Mouse (Mus musculus) limb, embryonic 13.5 days (tissue): ENCODE measurements around the gene Hap1. TPM values are rescaled to one million over a fixed set of nuclear protein-coding genes. Genes with fewer than 3 reads are reported as not detected.
"Not testable (repeated sequence)": the region's sequence is repeated elsewhere in the genome, so short reads cannot be mapped to it uniquely, and the experiment has no call there.

Source experiments
- ATAC-seq: fragments of 200-750 bp; cut with Nextera tagmentation; 2 replicates; pipeline ENCODE4 v1.8.0; 2017; ENCODE audit warnings: low read depth, moderate number of reproducible peaks, moderate TSS enrichment; ENCODE audit not compliant: low FRiP score
- H3K27ac ChIP-seq: fragments of 300-500 bp; sonication (generic); 2 replicates; pipeline ENCODE4 v1.5.1; 2015; ENCODE audit warnings: inconsistent platforms, mild to moderate bottlenecking, moderate library complexity
- H3K27me3 ChIP-seq: fragments of 300-500 bp; sonication (generic); 2 replicates; pipeline ENCODE4 v1.6.1; 2015; ENCODE audit warnings: mild to moderate bottlenecking, inconsistent platforms
- H3K36me3 ChIP-seq: fragments of 300-500 bp; sonication (generic); 2 replicates; pipeline ENCODE4 v1.6.1; 2015; ENCODE audit warnings: inconsistent platforms, mild to moderate bottlenecking, moderate library complexity
- H3K4me1 ChIP-seq: fragments of 300-500 bp; sonication (generic); 2 replicates; pipeline ENCODE4 v1.6.1; 2015; ENCODE audit warnings: inconsistent platforms
- H3K4me2 ChIP-seq: fragments of 300-500 bp; sonication (generic); replicated peaks from 2 replicates; pipeline ENCODE4 v1.6.1; 2015; ENCODE audit warnings: inconsistent platforms, mild to moderate bottlenecking, moderate library complexity
- H3K4me3 ChIP-seq: fragments of 300-500 bp; sonication (generic); 2 replicates; pipeline ENCODE4 v1.5.1; 2015; ENCODE audit warnings: moderate library complexity, mild to moderate bottlenecking, inconsistent platforms
- H3K9ac ChIP-seq: fragments of 300-500 bp; sonication (generic); 2 replicates; pipeline ENCODE4 v1.6.1; 2015; ENCODE audit warnings: mild to moderate bottlenecking, inconsistent platforms
- H3K9me3 ChIP-seq: fragments of 300-500 bp; sonication (generic); 2 replicates; pipeline ENCODE4 v1.6.1; 2016; ENCODE audit warnings: inconsistent platforms
- WGBS: fragments of 180-500 bp; shearing (Covaris S2); methylation state at CpG from one replicate; pipeline ENCODE4 v1.1.7; 2015; 5-methylcytosine and 5-hydroxymethylcytosine counted together
- polyA plus RNA-seq: library from polyadenylated mRNA; unstranded; fragments of >200 nt; fragmentation: Nextera tagmentation; extraction: Ambion mirVana; gene quantifications from 2 replicates; pipeline ENCODE4 v1.2.1, GENCODE M21; 2015

The Hap1 gene
- polyA plus RNA-seq, 1 experiment from 2014 or later = 3.2 TPM

DNA sequence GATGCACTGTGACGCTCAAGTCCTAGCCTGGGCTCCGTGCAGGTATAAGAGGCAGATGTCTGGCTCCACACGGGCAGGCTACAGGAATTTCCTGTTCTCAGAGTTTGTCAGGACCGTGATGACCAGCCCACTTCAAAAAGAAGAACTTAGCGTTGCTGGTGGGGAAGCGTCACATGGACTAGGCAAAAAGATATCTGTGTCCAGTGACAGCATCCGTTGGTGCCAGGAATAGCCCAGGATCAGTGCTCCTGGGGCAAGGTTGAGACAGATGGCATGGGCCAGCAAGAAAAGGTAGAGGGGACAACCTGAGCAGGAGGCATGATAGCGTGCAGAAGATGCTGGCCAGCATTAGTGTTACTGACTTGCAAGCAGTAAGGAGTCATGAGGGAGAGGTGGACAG is 13.9 kb upstream of the Hap1 start:
- Histone ChIP-seq H3K27ac (no peak overlapping the region), H3K4me2 (no peak overlapping the region), H3K4me3 (no peak overlapping the region), H3K27me3 (no peaks in the 10 kb centered on the region), H3K9ac (no peak overlapping the region), H3K36me3 (peaks cover 36% of the 10 kb centered on the region), H3K4me1 (no peaks in the 10 kb centered on the region), H3K9me3 (no peaks in the 10 kb centered on the region)
- WGBS = 75% methylated on average over 8 of the region's 8 CpGs
- no peak for ATAC-seq

DNA sequence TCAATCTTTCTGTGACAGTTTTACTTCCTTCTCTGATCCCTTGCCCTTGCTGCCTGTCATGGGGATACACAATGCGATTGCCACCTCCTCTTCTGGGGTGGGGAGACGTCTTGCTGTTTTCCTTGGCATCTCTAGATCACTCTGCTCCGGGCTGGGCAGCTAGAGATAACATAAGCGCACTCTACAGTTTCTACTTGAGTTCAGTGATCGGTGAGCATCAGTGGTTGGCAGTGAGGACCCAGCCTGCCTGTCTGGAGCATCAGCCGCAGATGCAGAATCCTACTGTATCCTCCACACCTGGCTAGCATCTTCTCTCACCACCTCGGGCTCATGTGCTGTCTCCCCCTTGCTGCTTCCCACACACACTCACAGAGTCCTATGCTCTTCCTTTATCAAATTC is 13.2 kb upstream of the Hap1 start:
- ATAC-seq = no peak
- no peak overlapping the region for H3K27ac ChIP-seq
- H3K27me3 ChIP-seq = no peaks in the 10 kb centered on the region
- H3K4me3 ChIP-seq = no peak overlapping the region
- H3K4me1 ChIP-seq = no peaks in the 10 kb centered on the region
- H3K9ac ChIP-seq = no peak overlapping the region
- peaks cover 32% of the 10 kb centered on the region for H3K36me3 ChIP-seq
- no peaks in the 10 kb centered on the region for H3K9me3 ChIP-seq
- 63% methylated on average over 7 of the region's 7 CpGs for WGBS
- no peak overlapping the region for H3K4me2 ChIP-seq

DNA sequence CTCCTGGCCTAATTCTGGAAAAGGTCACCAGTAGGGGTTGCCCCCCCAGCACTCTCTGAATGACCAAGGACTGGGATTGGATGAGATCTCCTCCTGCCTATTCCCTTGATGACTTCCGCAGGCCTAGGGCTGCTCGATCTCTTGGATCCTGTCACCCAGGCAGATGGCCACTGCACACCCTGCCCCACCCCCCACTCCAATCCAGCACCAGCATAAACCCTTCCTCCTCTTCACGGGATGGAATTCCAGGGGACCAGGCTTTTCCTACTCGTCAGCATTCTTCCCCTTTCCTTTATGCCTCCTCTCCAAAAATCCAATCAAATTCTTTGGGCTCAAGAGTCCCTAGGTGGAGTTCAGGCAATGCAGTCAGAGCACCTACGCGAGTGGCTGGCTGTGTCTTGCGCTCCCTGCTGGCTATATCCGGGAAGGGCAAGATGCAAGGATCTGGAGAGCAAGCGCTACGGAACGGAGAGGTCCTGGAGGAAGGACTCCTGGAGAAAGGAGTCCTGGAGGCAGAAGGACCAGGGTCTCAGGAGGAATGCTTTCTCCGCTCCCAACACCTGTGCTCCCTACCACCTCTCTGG is 7.1 kb upstream of the Hap1 start:
- 0 out of 2 replicates have a peak overlapping the region, but pooled peaks have one; percentile 3 for H3K4me2 ChIP-seq
- H3K4me1 ChIP-seq = 0 out of 2 replicates have a peak, but pooled peaks cover 2% of the 10 kb centered on the region
- H3K4me3 ChIP-seq = no peak overlapping the region
- no peaks in the 10 kb centered on the region for H3K36me3 ChIP-seq
- H3K9me3 ChIP-seq = no peaks in the 10 kb centered on the region
- ATAC-seq = peak; percentile 42; the same call in 1 of the 2 replicates
- 12% methylated on average over 12 of the region's 12 CpGs for WGBS
- H3K27me3 ChIP-seq = peaks cover 30% of the 10 kb centered on the region
- no peak overlapping the region for H3K9ac ChIP-seq
- no peak overlapping the region for H3K27ac ChIP-seq

GRCm38 (mm10) chr11:100362209-100362978 is 6.5 kb upstream of the Hap1 start:
- Histone ChIP-seq H3K9me3 (no peaks in the 10 kb centered on the region), H3K4me1 (0 out of 2 replicates have a peak, but pooled peaks cover 2% of the 10 kb centered on the region), H3K27me3 (peaks cover 37% of the 10 kb centered on the region), H3K36me3 (no peaks in the 10 kb centered on the region), H3K4me2 (no peak overlapping the region), H3K9ac (no peak overlapping the region), H3K4me3 (no peak overlapping the region), H3K27ac (no peak overlapping the region)
- 13% methylated on average over 8 of the region's 8 CpGs for WGBS
- ATAC-seq = no peak

DNA sequence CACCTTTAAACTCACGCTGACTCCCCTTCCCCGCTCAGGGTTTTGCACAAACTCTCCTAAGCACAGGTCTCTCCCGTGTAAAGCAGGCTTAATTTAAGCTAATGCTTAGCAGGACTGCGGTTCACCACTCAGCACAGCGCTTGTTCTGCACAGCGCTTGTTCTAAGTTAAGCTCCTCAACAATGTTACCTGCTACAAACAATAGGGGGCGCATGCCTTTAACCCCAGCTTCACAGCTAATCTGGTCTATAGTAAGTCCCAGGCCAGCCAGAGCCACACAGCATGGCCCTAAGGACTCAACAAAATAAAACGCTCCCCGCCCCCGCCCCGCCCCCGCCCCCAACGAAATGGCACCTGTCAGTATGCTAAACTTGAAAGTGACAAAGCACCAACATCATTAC is 5.1 kb upstream of the Hap1 start:
- H3K27me3 ChIP-seq = peaks cover 50% of the 10 kb centered on the region
- H3K27ac ChIP-seq = not testable (repeated sequence)
- WGBS = no CpG with 5 or more reads among the region's 13 CpGs

GRCm38 (mm10) chr11:100360175-100360574 is 4.2 kb upstream of the Hap1 start:
- H3K36me3 ChIP-seq = no peaks in the 10 kb centered on the region
- 76% methylated on average over 6 of the region's 6 CpGs for WGBS
- H3K27ac ChIP-seq = no peak overlapping the region
- no peak overlapping the region for H3K9ac ChIP-seq
- peaks cover 18% of the 10 kb centered on the region for H3K4me1 ChIP-seq
- no peak overlapping the region for H3K4me2 ChIP-seq
- no peak overlapping the region for H3K4me3 ChIP-seq
- H3K27me3 ChIP-seq = peaks cover 59% of the 10 kb centered on the region
- H3K9me3 ChIP-seq = no peaks in the 10 kb centered on the region
- no peak for ATAC-seq

More for the DNA sequence above, 5.1 kb upstream of the Hap1 start:
- H3K9ac ChIP-seq, H3K4me1 ChIP-seq, H3K4me3 ChIP-seq, ATAC-seq, H3K4me2 ChIP-seq, H3K36me3 ChIP-seq, H3K9me3 ChIP-seq: not testable (repeated sequence)

DNA sequence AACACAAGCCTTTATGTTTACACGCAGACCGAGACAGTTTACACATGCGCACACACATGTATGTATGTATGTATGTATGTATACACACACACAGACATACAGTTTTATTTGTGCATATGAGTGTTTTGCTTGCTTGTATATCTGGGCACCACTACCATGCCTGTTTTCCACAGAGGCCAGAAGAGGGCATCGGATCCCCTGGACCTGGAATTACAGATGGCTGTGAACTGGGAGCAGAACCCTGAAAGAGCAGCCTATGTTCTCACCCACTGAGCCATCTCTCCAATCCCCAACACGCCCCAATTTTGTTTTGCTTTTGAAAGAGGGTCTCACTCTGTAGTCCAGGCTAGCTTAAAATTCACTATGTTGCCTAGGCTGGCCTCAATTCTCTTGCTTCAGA is 1.5 kb upstream of the Hap1 start:
- Histone ChIP-seq H3K4me1 (peaks cover 23% of the 10 kb centered on the region), H3K9ac (no peak overlapping the region), H3K27ac (no peak overlapping the region), H3K4me2 (no peak overlapping the region), H3K36me3 (no peaks in the 10 kb centered on the region), H3K27me3 (peaks cover 87% of the 10 kb centered on the region), H3K4me3 (no peak overlapping the region), H3K9me3 (no peaks in the 10 kb centered on the region)
- 51% methylated on average over 5 of the region's 5 CpGs for WGBS
- no peak for ATAC-seq

- H3K4me2 ChIP-seq = peak overlapping the region; percentile 100
- no peak overlapping the region for H3K9ac ChIP-seq
- H3K27me3 ChIP-seq = peaks cover 88% of the 10 kb centered on the region
- peaks cover 26% of the 10 kb centered on the region for H3K4me1 ChIP-seq
- peak overlapping the region; percentile 56 for H3K4me3 ChIP-seq
- no peak for ATAC-seq
- H3K27ac ChIP-seq = no peak overlapping the region
- no peaks in the 10 kb centered on the region for H3K9me3 ChIP-seq
- H3K36me3 ChIP-seq = no peaks in the 10 kb centered on the region
- WGBS = 23% methylated on average over 9 of the region's 9 CpGs
These were observed 887 bp upstream of the Hap1 start for GRCm38 (mm10) chr11:100356819-100357211.

DNA sequence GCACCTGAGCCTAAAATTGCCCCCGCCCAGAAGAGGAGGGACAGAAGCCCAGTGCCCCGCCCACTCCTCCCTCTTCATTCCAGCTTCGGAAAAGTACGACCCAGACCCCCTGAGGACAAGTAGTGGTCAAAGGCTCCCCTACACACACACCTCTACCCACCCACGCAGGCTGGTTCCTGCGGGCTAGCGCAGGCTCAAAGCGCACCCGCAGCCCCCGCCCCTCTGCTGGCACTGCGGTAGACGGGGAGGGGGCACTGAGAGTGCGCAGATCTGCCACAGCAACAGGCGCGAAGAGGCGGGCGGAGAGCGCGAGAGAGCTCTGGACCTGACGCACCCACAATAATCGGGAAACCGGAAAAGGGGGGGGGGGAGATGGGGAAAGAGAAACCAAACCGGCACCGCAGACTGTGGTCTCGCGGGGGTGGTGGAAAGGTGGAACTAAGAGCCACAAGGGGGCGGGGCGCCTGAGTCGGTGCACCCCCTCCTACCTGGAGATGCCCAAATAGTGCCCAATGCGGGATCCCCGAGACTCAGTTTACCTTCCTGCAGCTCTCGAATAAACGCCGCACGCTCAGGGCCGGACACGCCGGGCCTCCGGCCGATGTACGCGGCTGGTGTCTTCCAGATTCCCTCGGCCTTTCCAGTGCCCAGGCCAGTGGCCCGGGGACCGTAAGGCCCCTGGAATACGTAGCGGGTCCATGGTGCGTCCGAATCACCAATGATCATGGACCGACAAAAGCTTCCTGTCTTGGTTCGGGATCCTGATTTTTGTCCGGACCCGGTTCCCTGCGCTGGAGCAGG is 577 bp downstream of the Hap1 start:
- ATAC-seq = 0 out of 2 replicates have a peak, but pooled peaks have one; percentile 25
- under 1% methylated on average over 54 of the region's 54 CpGs for WGBS
- Histone ChIP-seq H3K4me3 (peak overlapping the region; percentile 56), H3K27ac (no peak overlapping the region), H3K27me3 (peaks cover 85% of the 10 kb centered on the region), H3K4me2 (peak overlapping the region; percentile 100), H3K9ac (peak overlapping the region; percentile 50; the same call in 1 of the 2 replicates), H3K4me1 (peaks cover 28% of the 10 kb centered on the region), H3K9me3 (no peaks in the 10 kb centered on the region), H3K36me3 (no peaks in the 10 kb centered on the region)

DNA sequence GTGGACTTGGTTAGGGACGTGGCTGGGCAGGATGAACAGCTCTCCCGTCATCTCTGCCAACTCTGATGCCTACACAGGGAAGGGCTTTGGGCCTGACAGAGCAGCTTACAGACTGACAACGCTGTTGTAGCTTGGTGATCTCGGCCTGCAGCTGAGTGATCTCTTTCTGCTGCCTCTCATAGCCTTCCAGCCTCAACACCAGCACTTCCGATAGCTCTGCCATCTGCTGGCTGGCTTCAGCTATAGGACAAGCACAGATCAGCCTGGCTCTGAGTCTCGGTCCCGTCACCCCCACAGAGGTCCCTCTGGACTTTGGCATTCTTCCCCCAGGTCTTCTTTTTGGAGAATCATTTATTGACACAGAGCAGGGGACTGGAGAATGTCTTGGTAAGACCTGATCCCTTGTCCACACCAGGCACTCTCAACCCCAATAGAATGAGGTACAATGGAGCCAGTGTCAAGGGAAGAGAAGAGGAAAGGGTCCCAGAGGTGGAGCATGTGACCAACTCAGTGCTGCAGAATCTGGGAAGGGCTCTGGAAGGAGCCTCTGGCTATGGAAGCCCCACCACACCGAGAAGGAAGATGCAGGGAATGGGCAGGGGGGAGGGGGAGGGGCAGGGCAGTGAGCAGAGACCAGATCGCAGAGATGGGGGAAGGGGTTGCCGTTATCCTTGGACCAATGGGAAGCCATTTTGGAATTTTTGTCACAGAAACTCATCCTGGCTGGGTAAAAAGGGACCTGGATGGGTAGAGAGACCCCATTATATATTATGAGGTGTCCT is 3.7 kb downstream of the Hap1 start:
- Histone ChIP-seq H3K9ac (no peak overlapping the region; the same call in 1 of the 2 replicates), H3K36me3 (no peaks in the 10 kb centered on the region), H3K9me3 (no peaks in the 10 kb centered on the region), H3K4me3 (no peak overlapping the region), H3K27ac (no peak overlapping the region), H3K27me3 (peaks cover 64% of the 10 kb centered on the region), H3K4me1 (peaks cover 28% of the 10 kb centered on the region), H3K4me2 (no peak overlapping the region)
- WGBS = 27% methylated on average over 10 of the region's 10 CpGs
- ATAC-seq = no peak

DNA sequence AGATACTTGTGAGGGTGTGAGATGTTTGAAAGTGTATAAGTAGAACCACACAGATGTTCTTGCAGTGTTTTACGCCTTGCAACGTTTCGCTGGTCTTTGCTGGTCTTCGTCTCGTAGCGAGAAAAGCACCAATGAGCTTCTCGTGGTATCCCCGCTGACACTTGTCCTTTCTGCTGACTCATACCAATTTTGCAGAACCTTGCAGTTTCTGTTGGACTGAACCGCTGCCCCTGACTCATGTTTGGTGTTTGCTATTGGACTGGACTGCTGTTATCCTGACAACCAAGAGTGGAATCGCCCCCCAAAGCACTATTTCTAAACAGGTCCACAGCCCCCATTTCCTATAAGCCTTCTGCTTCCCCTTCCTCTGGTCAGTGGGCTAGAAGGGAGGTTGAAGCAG is 11.7 kb downstream of the Hap1 start:
- Histone ChIP-seq H3K27ac (no peak overlapping the region), H3K9me3 (no peaks in the 10 kb centered on the region), H3K36me3 (no peaks in the 10 kb centered on the region), H3K9ac (no peak overlapping the region), H3K4me1 (no peaks in the 10 kb centered on the region), H3K4me3 (no peak overlapping the region), H3K4me2 (no peak overlapping the region), H3K27me3 (peaks cover 4% of the 10 kb centered on the region; the same call in 1 of the 2 replicates)
- WGBS = 86% methylated on average over 10 of the region's 10 CpGs
- no peak for ATAC-seq
